Mouse (Mus musculus) subcutaneous adipose tissue, adult 2 months (tissue): Measurements from ENCODE around the gene 2410002F23Rik. TPM values are rescaled to one million over a fixed set of nuclear protein-coding genes. Genes with fewer than 3 reads are reported as not detected.

Experiments used
- polyA plus RNA-seq: library from polyadenylated mRNA; depleted of rRNA; stranded (reverse); fragments of >200 nt; gene quantifications from 2 replicates; pipeline ENCODE4 v1.2.3, GENCODE M21; 2012; ENCODE audit warnings: low replicate concordance; rRNA removed

2410002F23Rik gene
- 57.6 and 167 TPM in 2 replicates for polyA plus RNA-seq

DNA sequence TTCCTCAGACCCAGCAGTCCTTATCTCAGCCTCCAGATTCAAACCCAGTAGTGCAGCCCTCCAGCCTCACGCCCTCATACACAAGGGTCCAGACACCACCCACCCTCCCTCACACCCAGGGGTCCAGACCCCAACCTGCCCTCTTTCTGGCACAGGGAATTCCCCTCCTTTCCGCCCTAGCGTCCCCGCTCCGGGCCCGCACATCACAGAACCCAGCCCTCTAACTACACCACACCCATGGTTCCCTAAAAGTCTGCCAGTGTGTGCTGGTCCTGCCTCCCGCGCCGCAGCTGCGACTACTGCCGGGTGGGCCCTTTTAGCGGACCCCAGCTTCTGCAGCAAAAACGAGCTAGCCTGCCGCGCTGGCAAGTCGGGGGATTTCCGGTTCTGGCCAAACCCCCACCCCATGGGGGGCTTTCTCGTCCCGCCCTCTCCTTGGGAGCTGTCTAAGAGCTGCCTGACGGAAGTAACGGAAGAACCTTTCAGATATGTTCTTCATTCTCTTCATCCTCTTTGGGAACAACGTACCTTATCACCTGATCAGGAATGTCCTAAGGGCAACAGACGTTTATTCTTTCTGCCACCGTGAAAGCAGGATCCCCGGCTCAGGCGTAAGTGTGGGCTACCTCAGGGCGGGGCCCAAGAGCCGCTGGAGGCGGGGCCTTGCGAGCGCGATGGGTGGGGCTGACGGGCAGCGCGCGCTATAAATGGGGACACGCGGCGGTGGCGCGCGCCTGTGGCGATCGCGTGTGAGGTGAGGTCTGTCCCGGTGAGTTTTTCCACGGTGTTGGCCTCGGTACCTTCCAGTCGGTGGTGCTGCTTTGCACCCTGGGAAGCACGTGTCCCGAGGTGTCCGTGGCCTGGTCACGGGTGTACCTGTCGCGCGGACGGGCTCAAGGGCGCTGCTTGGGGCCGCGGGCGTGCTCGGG lies at the start of gene 2410002F23Rik, which contains the start of gene 1700028J19Rik:
Gene 2410002F23Rik, plus strand, starts transcription at position 668 of the 929 bp plus-strand sequence.
Gene 1700028J19Rik, minus strand, starts transcription at position 641 of the 929 bp plus-strand sequence.

GRCm38 (mm10) chr7:44197891-44198290 lies 48.6 kb upstream of the 2410002F23Rik start, which contains the start of gene Klk1b3:
Gene Klk1b3, plus strand, starts transcription at chr7:44198191.

GRCm38 (mm10) chr7:44207135-44207534 lies 39.4 kb upstream of the 2410002F23Rik start, which contains the start of gene Klk1b4:
Gene Klk1b4, plus strand, starts transcription at chr7:44207435.

GRCm38 (mm10) chr7:44215645-44216044 lies 30.9 kb upstream of the 2410002F23Rik start, which contains the start of gene Klk1b5:
Gene Klk1b5, plus strand, starts transcription at chr7:44215945.

DNA sequence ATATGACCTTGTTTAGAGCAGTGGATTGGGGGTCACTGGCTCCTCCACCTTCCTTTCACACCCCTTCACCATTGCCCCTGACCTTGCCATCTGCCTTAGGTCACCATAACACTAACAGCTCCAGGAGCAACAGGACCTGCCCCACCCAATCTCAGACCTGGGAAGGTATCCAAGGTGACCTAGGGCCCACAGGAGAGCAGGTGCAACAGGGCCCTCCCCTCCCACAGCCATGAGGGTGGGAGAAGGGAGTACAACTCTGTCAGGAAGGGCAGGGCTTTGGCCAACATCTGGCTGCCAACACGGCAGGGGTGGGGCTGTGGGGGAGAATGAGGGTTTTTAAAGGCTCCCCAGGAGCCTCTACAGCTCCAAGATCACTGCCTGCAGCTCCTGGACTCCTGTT lies 21.4 kb upstream of the 2410002F23Rik start, which contains the start of gene Klk1:
Gene Klk1, plus strand, starts transcription at position 285 of the 400 bp plus-strand sequence.

GRCm38 (mm10) chr7:44235909-44236308 lies 10.6 kb upstream of the 2410002F23Rik start, which contains the start of gene Gm36864:
Gene Gm36864, plus strand, starts transcription at chr7:44236177.

DNA sequence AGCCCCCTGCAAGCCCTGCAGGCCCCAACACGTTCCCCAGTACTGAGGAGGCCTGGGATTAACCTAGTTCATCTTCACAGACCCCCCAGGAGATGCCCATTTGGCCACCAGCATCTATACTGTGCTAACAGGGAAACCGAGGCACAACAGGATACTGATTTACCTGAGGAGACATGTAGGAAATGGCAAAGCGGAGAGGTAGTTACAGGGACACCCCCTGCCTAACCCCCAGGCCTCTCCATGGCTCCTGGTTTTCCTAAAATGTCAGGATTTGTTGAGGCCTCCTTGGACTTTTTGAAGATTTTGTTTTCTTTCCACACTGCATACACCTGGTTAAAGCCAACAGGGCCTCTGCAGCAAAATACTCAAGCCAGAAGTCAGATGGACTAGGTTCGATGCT lies 10.8 kb downstream of the 2410002F23Rik start, which contains the start of gene Acp4:
Gene Acp4, minus strand, starts transcription at position 101 of the 400 bp plus-strand sequence.

DNA sequence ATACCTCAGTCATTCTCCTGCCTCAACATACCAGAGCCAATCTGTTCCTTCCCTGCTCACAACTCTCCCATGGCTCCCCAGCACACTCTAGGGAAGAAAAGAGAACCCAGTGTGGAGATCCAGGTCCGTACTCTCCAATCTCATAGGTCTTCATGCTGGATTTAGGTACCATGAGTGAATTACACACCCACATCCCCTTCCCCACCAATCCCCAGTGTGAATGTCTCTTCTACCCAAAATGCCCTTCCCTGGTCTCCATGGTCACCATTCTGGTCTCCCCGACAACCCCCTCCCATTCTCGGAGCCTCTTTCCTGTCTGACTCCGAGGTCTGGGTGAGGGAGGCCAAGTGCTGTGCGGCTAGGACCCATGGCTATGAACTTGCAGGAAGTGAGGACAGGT lies 14.6 kb downstream of the 2410002F23Rik start, which contains the start of gene Gm15517:
Gene Gm15517, plus strand, starts transcription at position 301 of the 400 bp plus-strand sequence.

Other genes starting within 250 kb of the 2410002F23Rik start
- gene Klk1b26, start 234.6 kb upstream of the 2410002F23Rik start, polyA plus RNA-seq = not detected in 2 replicates
- gene Klk1b27, start 194.4 kb upstream of the 2410002F23Rik start, polyA plus RNA-seq = 0.19 and 0.28 TPM in 2 replicates
- not detected in 2 replicates for gene Klk1b21, start 144.4 kb upstream of the 2410002F23Rik start, polyA plus RNA-seq
- gene Klk1b22, start 134.0 kb upstream of the 2410002F23Rik start, polyA plus RNA-seq = not detected in 2 replicates
- not detected in 2 replicates for gene Klk1b16, start 110.0 kb upstream of the 2410002F23Rik start, polyA plus RNA-seq
- gene Klk1b24, start 58.5 kb upstream of the 2410002F23Rik start, polyA plus RNA-seq = not detected in 2 replicates
- not detected in 2 replicates for gene Klk1b3, start 48.5 kb upstream of the 2410002F23Rik start, polyA plus RNA-seq
- gene Klk1b4, start 39.3 kb upstream of the 2410002F23Rik start, polyA plus RNA-seq = not detected in 2 replicates
- not detected in 2 replicates for gene Klk1b5, start 30.8 kb upstream of the 2410002F23Rik start, polyA plus RNA-seq
- gene Klk1, start 21.4 kb upstream of the 2410002F23Rik start, polyA plus RNA-seq = 0.50 and 2.1 TPM in 2 replicates
- not detected in 2 replicates for gene Gm36864, start 10.5 kb upstream of the 2410002F23Rik start, polyA plus RNA-seq
- 1.2 and 1.4 TPM in 2 replicates for gene 1700028J19Rik, start within 50 bp of the 2410002F23Rik start, polyA plus RNA-seq
- not detected in 2 replicates for gene Acp4, start 10.7 kb downstream of the 2410002F23Rik start, polyA plus RNA-seq
- 1.4 TPM in 1 of 2 replicates, not detected in the other for gene Gm15517, start 14.7 kb downstream of the 2410002F23Rik start, polyA plus RNA-seq
- gene Clec11a, start 60.2 kb downstream of the 2410002F23Rik start, polyA plus RNA-seq = 5.1 and 8.4 TPM in 2 replicates
- 0.39 and 2.3 TPM in 2 replicates for gene Shank1, start 63.5 kb downstream of the 2410002F23Rik start, polyA plus RNA-seq
- gene Syt3, start 137.4 kb downstream of the 2410002F23Rik start, polyA plus RNA-seq = 4.7 and 5.8 TPM in 2 replicates
- 0.24 and 1.2 TPM in 2 replicates for gene 1700008O03Rik, start 139.1 kb downstream of the 2410002F23Rik start, polyA plus RNA-seq
- 0.97 and 19.6 TPM in 2 replicates for gene Lrrc4b, start 182.3 kb downstream of the 2410002F23Rik start, polyA plus RNA-seq
- gene Aspdh, start 218.7 kb downstream of the 2410002F23Rik start, polyA plus RNA-seq = 1.6 TPM in 1 of 2 replicates, not detected in the other
- 94.8 and 172 TPM in 2 replicates for gene Josd2, start 221.3 kb downstream of the 2410002F23Rik start, polyA plus RNA-seq
- 210 and 331 TPM in 2 replicates for gene Emc10, start 249.8 kb downstream of the 2410002F23Rik start, polyA plus RNA-seq
- 7.0 and 10.5 TPM in 2 replicates for gene Fam71e1, start 249.9 kb downstream of the 2410002F23Rik start, polyA plus RNA-seq